Mouse (Mus musculus) stomach, embryonic 16.5 days (tissue): ENCODE results near the gene Cck. TPM values are rescaled to one million over a fixed set of nuclear protein-coding genes. Genes with fewer than 3 reads are reported as not detected.

Source experiments
- ATAC-seq: fragments of 200-750 bp; cut with Nextera tagmentation; 2 replicates; pipeline ENCODE4 v1.8.0; 2017; ENCODE audit warnings: moderate number of reproducible peaks, moderate TSS enrichment; ENCODE audit not compliant: insufficient read depth, low FRiP score
- H3K27ac ChIP-seq: fragments of 300-500 bp; sonication (generic); 2 replicates; pipeline ENCODE4 v1.5.1; 2014; ENCODE audit warnings: low read length
- H3K27me3 ChIP-seq: fragments of 300-500 bp; sonication (generic); 2 replicates; pipeline ENCODE4 v1.6.1; 2014; ENCODE audit warnings: low read length, control low read depth, mixed read lengths; ENCODE audit not compliant: control insufficient read depth, insufficient read depth
- H3K36me3 ChIP-seq: fragments of 300-500 bp; sonication (generic); 2 replicates; pipeline ENCODE4 v1.6.1; 2014; ENCODE audit warnings: low read length; ENCODE audit not compliant: control insufficient read depth, insufficient read depth
- H3K4me1 ChIP-seq: fragments of 300-500 bp; sonication (generic); 2 replicates; pipeline ENCODE4 v1.6.1; 2014; ENCODE audit warnings: low read length, control low read depth, mixed read lengths; ENCODE audit not compliant: control insufficient read depth, insufficient read depth
- H3K4me2 ChIP-seq: fragments of 300-500 bp; sonication (generic); 2 replicates; pipeline ENCODE4 v1.6.1; 2014; ENCODE audit warnings: low read depth, low read length, mixed read lengths
- H3K4me3 ChIP-seq: fragments of 300-500 bp; sonication (generic); replicated peaks from 2 replicates; pipeline ENCODE4 v1.5.1; 2014; ENCODE audit warnings: mild to moderate bottlenecking, low read length
- H3K9ac ChIP-seq: fragments of 300-500 bp; sonication (generic); 2 replicates; pipeline ENCODE4 v1.6.1; 2014; ENCODE audit warnings: low read length
- H3K9me3 ChIP-seq: fragments of 300-500 bp; sonication (generic); replicated peaks from 2 replicates; pipeline ENCODE4 v1.6.1; 2016; ENCODE audit warnings: low read length, control low read depth; ENCODE audit not compliant: control insufficient read depth
- WGBS: fragments of 180-500 bp; shearing (Covaris S2); extraction: QIAGEN DNeasy Blood & Tissue Kit; methylation state at CpG from one replicate; pipeline ENCODE4 v1.1.7; 2014; 5-methylcytosine and 5-hydroxymethylcytosine counted together
- polyA plus RNA-seq: library from polyadenylated mRNA; unstranded; fragments of >200 nt; fragmentation: Nextera tagmentation; extraction: Ambion mirVana; gene quantifications from 2 replicates; pipeline ENCODE4 v1.2.1, GENCODE M21; 2015

Gene Cck
- polyA plus RNA-seq, 1 experiment from 2014 or later: 11.5 TPM

DNA sequence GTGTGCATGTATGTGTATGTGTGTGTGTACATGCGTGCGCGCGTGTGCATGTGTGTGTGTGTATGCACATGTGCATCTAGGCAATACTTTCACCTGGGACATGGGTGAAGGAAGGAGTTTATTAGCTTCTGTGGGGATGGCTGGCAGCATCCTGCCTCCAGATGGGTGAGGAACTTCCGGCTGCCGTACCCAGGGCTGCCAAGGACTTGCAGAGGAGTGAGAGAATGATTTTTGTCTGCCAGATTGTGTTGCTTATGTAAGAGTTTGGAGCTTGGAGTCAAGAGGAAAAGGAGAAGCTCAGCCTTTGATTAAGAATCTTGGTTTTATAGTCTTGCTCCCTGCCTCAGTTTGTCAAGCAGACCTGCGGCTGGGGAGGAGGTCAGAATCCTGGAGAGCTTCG is 9.9 kb upstream of the Cck start:
- Histone ChIP-seq H3K4me2 (no peak overlapping the region), H3K9me3 (no peaks in the 10 kb centered on the region), H3K27me3 (no peaks in the 10 kb centered on the region), H3K4me3 (no peak overlapping the region), H3K27ac (no peak overlapping the region), H3K9ac (no peak overlapping the region), H3K4me1 (no peaks in the 10 kb centered on the region), H3K36me3 (no peaks in the 10 kb centered on the region)
- ATAC-seq: no peak
- 88% methylated on average over 8 of the region's 8 CpGs for WGBS

DNA sequence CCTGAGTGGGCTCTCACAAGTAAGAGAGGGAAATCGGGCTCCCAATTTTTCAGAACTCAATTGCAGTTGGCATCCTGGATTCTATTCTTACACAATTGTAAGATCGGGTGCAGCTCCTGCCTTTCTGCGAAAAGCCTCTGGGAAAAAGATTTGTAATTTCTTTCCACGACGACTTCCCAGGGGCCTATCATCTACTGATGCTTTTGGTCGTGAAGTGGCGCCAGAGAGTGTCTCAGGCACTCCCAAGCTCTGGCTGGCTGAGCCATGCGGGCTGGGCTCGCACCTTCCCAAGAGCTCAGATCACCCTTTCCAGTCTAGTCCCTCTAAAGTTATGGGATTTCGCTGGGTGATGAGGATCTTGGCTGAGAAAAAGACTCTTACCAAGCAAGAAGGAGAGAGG is 608 bp upstream of the Cck start:
- WGBS: 37% methylated on average over 10 of the region's 10 CpGs
- no peak overlapping the region for H3K4me3 ChIP-seq

DNA sequence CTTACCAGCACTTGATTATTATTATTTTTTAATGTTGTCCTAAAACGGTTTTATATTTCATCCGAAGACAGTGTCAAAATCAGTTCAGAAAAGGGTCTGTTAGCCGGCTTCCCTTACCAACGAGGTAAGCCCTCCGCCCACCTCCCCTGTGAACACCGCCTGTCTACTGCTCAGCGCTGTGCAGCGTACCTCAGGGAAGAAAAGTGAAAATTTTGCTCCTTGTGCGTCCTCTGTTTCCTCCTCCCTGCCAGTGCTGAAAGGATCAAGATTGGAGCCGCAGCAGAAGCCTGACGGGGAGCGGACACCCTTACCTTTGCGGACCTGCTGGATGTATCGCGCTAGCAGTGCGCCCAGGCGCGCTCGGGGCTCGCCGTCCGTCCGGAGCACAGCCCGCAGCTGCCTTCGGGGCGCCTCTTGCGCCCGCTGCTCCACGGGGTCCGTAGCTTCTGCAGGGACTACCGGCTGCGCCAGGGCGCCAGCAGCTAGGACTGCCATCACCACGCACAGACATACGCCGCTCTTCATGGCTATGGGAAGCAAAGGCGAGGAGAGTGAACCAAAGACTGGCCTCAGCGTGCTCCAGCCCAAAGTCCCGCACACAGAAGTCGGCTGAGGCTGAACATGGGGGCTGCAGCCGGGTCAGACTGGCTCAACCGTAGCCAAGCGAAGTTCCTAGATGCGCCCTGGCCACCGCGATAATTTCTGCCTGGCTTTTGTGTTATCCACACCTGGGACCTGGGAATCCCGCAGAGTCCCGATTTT is 1.3 kb downstream of the Cck start:
- ATAC-seq: no peak
- Histone ChIP-seq H3K4me1 (0 out of 2 replicates have a peak, but pooled peaks cover 9% of the 10 kb centered on the region), H3K27me3 (peaks cover 48% of the 10 kb centered on the region), H3K36me3 (no peaks in the 10 kb centered on the region), H3K9ac (no peak overlapping the region), H3K27ac (no peak overlapping the region), H3K4me2 (peak overlapping the region; percentile 36), H3K4me3 (peak overlapping the region; percentile 24), H3K9me3 (no peaks in the 10 kb centered on the region)
- 5% methylated on average over 48 of the region's 48 CpGs for WGBS

More for the DNA sequence above, 608 bp upstream of the Cck start:
- Histone ChIP-seq H3K36me3 (no peaks in the 10 kb centered on the region), H3K27me3 (peaks cover 48% of the 10 kb centered on the region), H3K4me1 (0 out of 2 replicates have a peak, but pooled peaks cover 9% of the 10 kb centered on the region), H3K27ac (no peak overlapping the region), H3K9me3 (no peaks in the 10 kb centered on the region), H3K4me2 (no peak overlapping the region), H3K9ac (no peak overlapping the region)
- ATAC-seq: no peak

DNA sequence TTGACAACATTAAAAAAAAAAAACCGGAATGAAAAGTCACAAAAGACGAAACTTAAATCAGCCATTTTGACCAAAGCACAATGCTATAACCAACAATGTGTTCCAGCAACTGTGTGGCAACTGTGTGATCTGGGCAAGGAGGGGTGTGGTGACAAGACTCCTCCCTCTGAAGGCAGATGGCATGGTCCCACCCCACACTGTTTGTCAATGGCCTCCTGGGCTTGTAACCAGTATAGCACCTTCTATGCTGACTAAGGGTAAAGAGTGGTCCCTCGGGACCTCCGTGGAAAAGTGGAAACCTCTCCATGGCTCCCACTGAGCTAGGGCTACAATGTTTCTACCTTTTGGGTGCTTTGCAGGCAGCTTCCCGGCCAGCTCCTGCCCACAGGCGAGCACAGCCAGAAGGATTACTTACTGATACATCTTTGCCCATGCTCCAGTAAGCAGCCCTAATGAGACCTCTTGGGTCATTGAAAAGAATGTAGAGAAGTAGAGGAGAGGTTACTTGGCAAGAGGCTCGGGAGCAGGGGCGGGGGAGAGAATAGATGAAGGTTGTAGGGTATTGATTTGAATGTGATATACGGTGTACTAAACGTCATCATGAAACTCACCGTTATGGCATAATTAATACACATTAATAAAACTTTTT is 3.8 kb downstream of the Cck start:
- H3K27ac ChIP-seq: no peak overlapping the region
- ATAC-seq: no peak

DNA sequence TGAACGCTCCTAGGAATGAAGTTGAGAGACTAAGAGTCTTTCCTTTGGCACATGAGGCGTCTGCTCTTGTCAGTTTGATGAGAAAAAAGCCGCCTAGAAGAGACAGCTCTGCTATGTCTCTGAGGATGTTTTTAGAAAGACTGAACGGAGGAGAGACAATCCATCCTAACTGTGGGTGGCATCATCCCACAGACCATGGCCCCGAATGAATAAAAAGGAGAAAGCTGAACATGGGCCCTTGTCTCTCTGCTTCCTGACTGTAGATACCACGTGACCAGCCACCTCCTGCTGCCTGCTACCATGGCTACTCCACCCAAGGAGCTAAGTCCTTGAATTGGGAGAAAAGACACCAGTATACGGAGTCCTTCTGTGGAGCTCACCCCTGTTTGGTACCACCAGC is 8.3 kb downstream of the Cck start:
- 0 out of 2 replicates have a peak, but pooled peaks cover under 1% of the 10 kb centered on the region for H3K27me3 ChIP-seq
- no peak overlapping the region for H3K27ac ChIP-seq
- 64% methylated on average over 7 of the region's 7 CpGs for WGBS
- no peak for ATAC-seq
- 0 out of 2 replicates have a peak, but pooled peaks cover 9% of the 10 kb centered on the region for H3K4me1 ChIP-seq
- H3K9ac ChIP-seq: no peak overlapping the region
- H3K4me3 ChIP-seq: no peak overlapping the region
- no peaks in the 10 kb centered on the region for H3K36me3 ChIP-seq
- H3K4me2 ChIP-seq: no peak overlapping the region
- H3K9me3 ChIP-seq: no peaks in the 10 kb centered on the region

More for the DNA sequence above, 3.8 kb downstream of the Cck start:
- H3K4me2 ChIP-seq: no peak overlapping the region
- no peak overlapping the region for H3K9ac ChIP-seq
- H3K27me3 ChIP-seq: peaks cover 45% of the 10 kb centered on the region
- H3K4me3 ChIP-seq: no peak overlapping the region
- WGBS: 75% methylated on average over 11 of the region's 11 CpGs
- no peaks in the 10 kb centered on the region for H3K9me3 ChIP-seq
- no peaks in the 10 kb centered on the region for H3K36me3 ChIP-seq
- 0 out of 2 replicates have a peak, but pooled peaks cover 12% of the 10 kb centered on the region for H3K4me1 ChIP-seq

DNA sequence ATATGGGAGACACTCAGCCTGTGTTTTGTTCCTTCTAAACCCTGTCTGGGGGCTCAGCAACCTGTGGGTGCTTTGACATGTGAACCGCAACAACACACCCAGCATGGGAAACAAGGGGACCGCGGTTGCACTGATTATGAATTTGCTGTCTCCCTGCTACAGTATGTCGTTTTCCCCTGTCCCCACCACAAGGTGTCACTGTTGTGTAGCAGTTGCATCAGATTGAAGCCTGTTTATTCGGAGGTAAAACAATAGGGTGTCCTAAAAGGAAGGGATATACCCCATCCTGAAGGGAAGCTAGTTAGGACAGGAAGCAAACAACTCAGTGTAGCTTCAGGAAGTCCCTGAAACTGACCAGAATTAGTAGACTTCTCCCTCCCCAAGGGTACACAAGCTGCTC is 16.0 kb downstream of the Cck start:
- no peak overlapping the region for H3K4me3 ChIP-seq
- no peaks in the 10 kb centered on the region for H3K27me3 ChIP-seq
- no peaks in the 10 kb centered on the region for H3K9me3 ChIP-seq
- ATAC-seq: 0 out of 2 replicates have a peak, but pooled peaks have one; percentile 37
- H3K9ac ChIP-seq: no peak overlapping the region
- 24% methylated on average over 5 of the region's 5 CpGs for WGBS
- no peaks in the 10 kb centered on the region for H3K4me1 ChIP-seq
- H3K36me3 ChIP-seq: no peaks in the 10 kb centered on the region; the same call in 1 of the 2 replicates
- H3K4me2 ChIP-seq: no peak overlapping the region
- H3K27ac ChIP-seq: no peak overlapping the region

DNA sequence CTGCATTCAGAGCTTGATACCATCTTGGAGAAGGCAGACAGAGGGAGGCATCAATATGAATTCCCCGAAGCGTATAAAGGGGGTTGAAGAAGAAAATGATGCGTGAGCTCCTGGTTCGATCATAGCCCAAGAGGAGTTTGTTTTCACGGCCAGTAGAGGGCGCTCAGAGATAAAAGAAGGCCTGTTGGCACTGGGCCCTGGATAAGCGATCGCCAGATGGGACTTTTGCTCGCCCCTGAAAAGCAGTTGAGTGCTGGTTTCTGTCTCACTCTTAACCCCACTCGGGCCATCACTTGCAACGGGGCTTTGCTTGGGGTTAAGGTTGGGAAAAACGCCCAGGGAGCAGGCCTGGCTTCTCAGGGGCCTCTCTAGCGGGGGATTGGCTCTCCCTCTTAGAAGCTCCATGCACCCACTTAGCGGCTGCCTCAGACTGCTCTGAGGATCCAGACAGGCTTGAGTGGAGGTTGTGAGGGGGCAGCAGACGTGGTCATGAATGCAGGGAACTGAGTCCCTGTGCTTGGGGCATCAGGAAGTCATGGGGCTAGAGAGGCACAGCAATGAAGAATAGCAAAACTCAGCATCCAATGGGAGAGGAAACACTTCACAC is 18.1 kb downstream of the Cck start:
- 10% methylated on average over 15 of the region's 15 CpGs for WGBS
- peaks cover 2% of the 10 kb centered on the region for H3K36me3 ChIP-seq
- H3K4me2 ChIP-seq: peak overlapping the region; percentile 52
- H3K27me3 ChIP-seq: no peaks in the 10 kb centered on the region
- no peaks in the 10 kb centered on the region for H3K4me1 ChIP-seq
- H3K4me3 ChIP-seq: peak overlapping the region; percentile 33
- peak overlapping the region; percentile 61; the same call in 1 of the 2 replicates for H3K9ac ChIP-seq
- ATAC-seq: 0 out of 2 replicates have a peak, but pooled peaks have one; percentile 41
- H3K27ac ChIP-seq: no peak overlapping the region
- H3K9me3 ChIP-seq: no peaks in the 10 kb centered on the region

DNA sequence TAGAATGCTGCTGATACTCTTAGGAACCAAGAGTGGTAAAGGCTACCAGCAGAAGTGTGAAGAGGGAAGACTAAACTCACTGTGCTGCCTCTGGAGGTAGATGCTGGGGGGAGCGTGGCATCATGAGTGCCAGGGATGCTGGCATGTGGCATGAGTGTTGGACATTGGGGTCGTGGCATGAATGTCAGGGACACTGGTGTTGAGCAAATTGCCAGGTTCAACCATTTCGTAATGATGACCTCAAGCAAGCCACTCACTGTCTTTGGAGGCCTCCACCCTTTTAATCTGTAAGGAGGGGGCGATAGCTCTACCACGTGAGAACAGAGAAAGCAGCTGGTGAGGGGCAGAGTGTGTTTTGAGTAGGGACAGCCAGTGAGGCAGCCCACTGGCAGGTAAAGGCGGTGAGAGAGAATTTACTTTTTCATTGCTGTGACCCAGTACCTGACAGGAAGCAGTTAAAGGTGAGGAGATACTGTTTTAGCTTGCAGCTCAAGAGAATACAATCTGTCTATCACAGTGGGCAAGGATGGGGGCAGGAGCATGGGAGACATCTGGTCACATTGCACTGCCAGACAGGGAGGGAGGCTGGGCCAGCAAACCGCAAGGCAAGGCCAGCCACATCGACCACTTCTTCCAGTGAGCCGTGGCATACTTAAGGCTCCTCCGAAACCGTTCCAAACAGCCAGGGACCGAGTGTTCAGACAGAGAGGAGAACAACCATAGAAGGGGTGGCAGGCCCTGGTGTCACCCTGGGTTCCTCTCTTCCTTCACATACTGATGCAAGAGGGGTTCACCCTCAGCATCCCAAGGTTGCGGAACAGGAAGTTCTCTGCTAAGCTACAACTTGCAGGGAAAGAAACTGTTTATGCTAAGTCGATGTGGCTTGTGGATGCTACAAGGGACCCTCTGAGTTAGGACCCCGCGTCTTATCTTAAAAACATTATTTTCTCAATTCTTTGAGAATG is 19.7 kb downstream of the Cck start:
- H3K4me3 ChIP-seq: no peak overlapping the region
- H3K27ac ChIP-seq: no peak overlapping the region
- H3K9me3 ChIP-seq: no peaks in the 10 kb centered on the region
- WGBS: 77% methylated on average over 16 of the region's 16 CpGs
- H3K4me2 ChIP-seq: no peak overlapping the region
- no peaks in the 10 kb centered on the region for H3K27me3 ChIP-seq
- H3K4me1 ChIP-seq: no peaks in the 10 kb centered on the region
- peaks cover 6% of the 10 kb centered on the region for H3K36me3 ChIP-seq
- ATAC-seq: no peak
- H3K9ac ChIP-seq: no peak overlapping the region
